ENCODE assay signal across 8 mouse cellular contexts in genomic region chr12:69363899-69364762, GRCm38 (mm10). TPM values are rescaled to one million over a fixed set of nuclear protein-coding genes. Genes with fewer than 3 reads are reported as not detected.
DNase-seq lines count a peak whose midpoint lies in the region; ATAC-seq lines count a peak whose summit lies in the region.

No protein-coding gene starts in this region.

- peak overlapping the region; percentile 80 for H3K27ac ChIP-seq in intestine, embryonic 16.5 days (ENCODE audit: low read length)
- H3K27ac ChIP-seq in limb, embryonic 12.5 days: peak overlapping the region; percentile 78
- H3K27ac ChIP-seq in midbrain, embryonic 12.5 days (replicated peaks): peak overlapping the region; percentile 54; the same call in 1 of the 2 replicates

- peaks cover 10% of the 10 kb centered on the region for H3K4me1 ChIP-seq in intestine, embryonic 16.5 days (ENCODE audit: control insufficient read depth, insufficient read depth, low read length)
- H3K4me1 ChIP-seq in limb, embryonic 12.5 days (replicated peaks): peaks cover 12% of the 10 kb centered on the region; the same call in 1 of the 2 replicates
- peaks cover 19% of the 10 kb centered on the region for H3K4me1 ChIP-seq in midbrain, embryonic 12.5 days

- H3K9ac ChIP-seq in intestine, embryonic 16.5 days (ENCODE audit: low read depth, low read length): peak overlapping the region; percentile 73
- peak overlapping the region; percentile 31 for H3K9ac ChIP-seq in limb, embryonic 12.5 days (replicated peaks)
- H3K9ac ChIP-seq in midbrain, embryonic 12.5 days (replicated peaks): peak overlapping the region; percentile 66

- no peaks in the 10 kb centered on the region for H3K36me3 ChIP-seq in intestine, embryonic 16.5 days (ENCODE audit: control insufficient read depth, insufficient read depth, low read length)
- no peaks in the 10 kb centered on the region for H3K36me3 ChIP-seq in limb, embryonic 12.5 days
- H3K36me3 ChIP-seq in midbrain, embryonic 12.5 days: no peaks in the 10 kb centered on the region

- H3K9me3 ChIP-seq in intestine, embryonic 16.5 days (ENCODE audit: control insufficient read depth, low read length): no peaks in the 10 kb centered on the region
- no peaks in the 10 kb centered on the region for H3K9me3 ChIP-seq in limb, embryonic 12.5 days
- no peaks in the 10 kb centered on the region for H3K9me3 ChIP-seq in midbrain, embryonic 12.5 days

- DNase-seq in adrenal gland, postnatal 10 days: peak; percentile 91
- DNase-seq in embryo, embryonic 11 days: peak; percentile 86
- DNase-seq in skeletal muscle tissue, adult 2 months (ENCODE audit: low read depth, low spot score): peak; percentile 68
- DNase-seq in yolk sac, embryonic 10.5 days (ENCODE audit: low spot score): peak; percentile 81

- peak; percentile 61 for ATAC-seq in granulocyte monocyte progenitor cell, adult 5-6 weeks (replicated peaks; ENCODE audit: poor library complexity, severe bottlenecking)
- peak; percentile 60 for ATAC-seq in intestine, embryonic 16.5 days
- peak; percentile 14; the same call in 1 of the 2 replicates for ATAC-seq in limb, embryonic 12.5 days (ENCODE audit: insufficient number of reproducible peaks, insufficient read depth, low FRiP score, low TSS enrichment, low read depth)
- peak; percentile 13; the same call in 1 of the 2 replicates for ATAC-seq in midbrain, embryonic 12.5 days (ENCODE audit: low FRiP score, low read depth)

- 3% methylated on average over 31 of the region's 32 CpGs for WGBS in intestine, embryonic 16.5 days
- 4% methylated on average over 32 of the region's 32 CpGs for WGBS in limb, embryonic 12.5 days
- 5% methylated on average over 32 of the region's 32 CpGs for WGBS in midbrain, embryonic 12.5 days

- no peaks in the 10 kb centered on the region for H3K27me3 ChIP-seq in intestine, embryonic 16.5 days (replicated peaks; ENCODE audit: control insufficient read depth, insufficient read depth, low read length)
- no peaks in the 10 kb centered on the region for H3K27me3 ChIP-seq in limb, embryonic 12.5 days
- no peaks in the 10 kb centered on the region for H3K27me3 ChIP-seq in midbrain, embryonic 12.5 days

- peak overlapping the region; percentile 69 for H3K4me2 ChIP-seq in intestine, embryonic 16.5 days (ENCODE audit: low read depth, low read length)
- H3K4me2 ChIP-seq in limb, embryonic 12.5 days: peak overlapping the region; percentile 62
- peak overlapping the region; percentile 70 for H3K4me2 ChIP-seq in midbrain, embryonic 12.5 days (replicated peaks)

- peak overlapping the region; percentile 62 for H3K4me3 ChIP-seq in intestine, embryonic 16.5 days (ENCODE audit: low read length)
- H3K4me3 ChIP-seq in limb, embryonic 12.5 days (replicated peaks): peak overlapping the region; percentile 51
- peak overlapping the region; percentile 54 for H3K4me3 ChIP-seq in midbrain, embryonic 12.5 days

RNA-seq across cellular contexts. Expression of gene Nemf, which starts 7.2 kb away (rescaled TPM):
- 10 to 100 TPM; 33.9 to 39.0 TPM for total RNA-seq in adrenal gland, postnatal 10 days (2021)
- 51.7 and 51.9 TPM in 2 replicates for total RNA-seq in granulocyte monocyte progenitor cell, adult 5-6 weeks (2014; fragmentation: Nextera tagmentation)
- 119 and 139 TPM in 2 replicates for total RNA-seq in granulocyte monocyte progenitor cell, adult 5-6 weeks (2017)
- 56.3 and 66.2 TPM in 2 replicates for polyA plus RNA-seq in intestine, embryonic 16.5 days (2015; fragmentation: Nextera tagmentation; extraction: Ambion mirVana)
- polyA plus RNA-seq in limb, embryonic 12.5 days (2016; fragmentation: Nextera tagmentation; extraction: Ambion mirVana): 95.1 and 99.3 TPM in 2 replicates
- polyA plus RNA-seq in midbrain, embryonic 12.5 days (2016; fragmentation: Nextera tagmentation; extraction: Ambion mirVana): 95.2 and 101 TPM in 2 replicates

RNA-seq across cellular contexts. Expression of gene Arf6, which starts 7.8 kb away (rescaled TPM):
- 100 to 1,000 TPM in 1 of 2 experiments, 10 to 100 TPM in 1; 94.9 to 116 TPM for total RNA-seq in adrenal gland, postnatal 10 days (2021)
- total RNA-seq in granulocyte monocyte progenitor cell, adult 5-6 weeks (2014; fragmentation: Nextera tagmentation): 84.7 and 85.7 TPM in 2 replicates
- 148 and 154 TPM in 2 replicates for total RNA-seq in granulocyte monocyte progenitor cell, adult 5-6 weeks (2017)
- 18.0 and 34.2 TPM in 2 replicates for polyA plus RNA-seq in intestine, embryonic 16.5 days (2015; fragmentation: Nextera tagmentation; extraction: Ambion mirVana)
- 65.3 and 66.1 TPM in 2 replicates for polyA plus RNA-seq in limb, embryonic 12.5 days (2016; fragmentation: Nextera tagmentation; extraction: Ambion mirVana)
- 49.7 and 53.0 TPM in 2 replicates for polyA plus RNA-seq in midbrain, embryonic 12.5 days (2016; fragmentation: Nextera tagmentation; extraction: Ambion mirVana)

RNA-seq across cellular contexts. Expression of gene Gm9887, which starts 8.1 kb away (rescaled TPM):
- under 1 TPM in 1 of 2 experiments, not detected in 1; 0.63 TPM for total RNA-seq in adrenal gland, postnatal 10 days (2021)
- total RNA-seq in granulocyte monocyte progenitor cell, adult 5-6 weeks (2014; fragmentation: Nextera tagmentation): not detected in 2 replicates
- total RNA-seq in granulocyte monocyte progenitor cell, adult 5-6 weeks (2017): not detected in 2 replicates
- polyA plus RNA-seq in intestine, embryonic 16.5 days (2015; fragmentation: Nextera tagmentation; extraction: Ambion mirVana): 1.0 and 1.4 TPM in 2 replicates
- 1.7 and 2.0 TPM in 2 replicates for polyA plus RNA-seq in limb, embryonic 12.5 days (2016; fragmentation: Nextera tagmentation; extraction: Ambion mirVana)
- polyA plus RNA-seq in midbrain, embryonic 12.5 days (2016; fragmentation: Nextera tagmentation; extraction: Ambion mirVana): 1.6 and 2.3 TPM in 2 replicates

Comparison
In these comparisons a context has a peak if more than half of its experiments do, and no peak if none do; other contexts are left out.
1. Peak in every context shown above with its lines: DNase-seq, ATAC-seq, H3K4me3 ChIP-seq and H3K27ac ChIP-seq.